Comparison of ENCODE assay signal across 8 mouse cellular contexts in the genomic region with DNA sequence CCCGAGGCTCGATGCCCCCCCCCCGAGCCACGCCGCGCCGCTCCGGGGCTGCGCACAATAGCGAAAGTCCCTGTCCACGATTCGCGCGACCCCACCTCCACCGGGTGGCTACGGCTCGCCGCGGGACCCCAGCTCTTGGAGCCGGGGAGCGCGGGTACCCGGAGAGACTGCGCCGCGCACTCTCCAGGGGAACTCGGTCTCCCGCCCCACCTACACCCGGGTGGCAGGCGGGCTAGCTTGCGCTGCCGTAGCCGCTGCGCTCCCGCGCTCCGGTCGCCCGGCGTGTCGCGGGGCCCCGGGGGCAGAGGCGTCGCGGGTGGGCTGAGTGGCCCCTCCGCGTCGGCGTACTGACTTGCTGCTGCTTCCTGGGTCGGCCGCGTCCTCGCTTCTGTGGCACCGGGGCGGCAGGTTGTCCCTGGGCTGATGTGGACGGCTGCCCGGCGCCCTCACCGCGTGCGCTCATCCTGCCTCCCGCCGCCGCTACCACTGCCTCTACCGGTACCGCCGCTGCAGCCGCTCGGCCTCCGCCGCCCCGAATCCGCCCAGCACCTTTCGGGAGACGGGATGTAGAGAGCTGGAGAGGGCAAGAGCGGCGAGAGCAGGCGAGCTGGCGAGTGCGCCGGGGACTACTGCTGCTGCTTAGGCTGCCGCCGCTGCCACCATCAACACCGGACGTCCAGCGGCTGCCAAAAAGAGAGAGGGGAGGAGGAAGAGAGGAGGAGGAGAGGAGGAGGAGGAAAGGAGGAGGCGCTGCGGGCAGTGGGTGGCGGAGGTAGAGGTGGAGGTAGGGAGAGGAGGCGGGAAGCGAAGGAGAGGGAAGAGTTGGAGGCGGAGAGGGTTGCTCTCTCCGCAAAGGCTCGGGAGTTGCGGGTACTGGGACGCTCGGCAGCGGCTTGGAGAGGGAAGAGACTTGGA. TPM values are rescaled to one million over a fixed set of nuclear protein-coding genes. Genes with fewer than 3 reads are reported as not detected.
A peak's percentile ranks its signal among the peaks of the same experiment; 100 is the strongest.
DNase-seq lines count a peak whose midpoint lies in the region; ATAC-seq and TF ChIP-seq lines count a peak whose summit lies in the region.

A gene (minus strand): TSS at position 869 of the 915 bp plus-strand sequence.

- TF ChIP-seq CTCF in testis, adult 2 months (IDR thresholded peaks at IDR 0.05; ENCODE audit: control insufficient read depth, insufficient read depth, insufficient replicate concordance, low read depth, low read length), result no peak

- no peak for DNase-seq in testis, postnatal 14 days (ENCODE audit: low spot score)
- DNase-seq in limb, embryonic 10.5 days (ENCODE audit: low spot score), result peak; percentile 85
- peak; percentile 38 for DNase-seq in mesoderm, embryonic 11.5 days (ENCODE audit: low read depth, low spot score)
- DNase-seq in urinary bladder, postnatal 36 days (ENCODE audit: low spot score in 2 of 2), result peak; percentile 3 to 7

- H3K4me2 ChIP-seq in heart, embryonic 16.5 days (ENCODE audit: low read depth, low read length), result peak within 1 kb of the TSS; percentile 100

- H3K9ac ChIP-seq in heart, embryonic 16.5 days (ENCODE audit: low read length), result peak within 1 kb of the TSS; percentile 79

- H3K9me3 ChIP-seq in heart, embryonic 16.5 days (replicated peaks; ENCODE audit: control insufficient read depth, low read length), result no peaks in the 10 kb centered on the region
- H3K9me3 ChIP-seq in limb, embryonic 10.5 days (replicated peaks), result no peaks in the 10 kb centered on the region

- peak; percentile 9 for ATAC-seq in common myeloid progenitor, adult 5-6 weeks (replicated peaks; ENCODE audit: low read depth, poor library complexity, severe bottlenecking)
- peak; percentile 38 for ATAC-seq in heart, embryonic 16.5 days (replicated peaks; ENCODE audit: extremely low read depth, insufficient read depth, low FRiP score)
- ATAC-seq in inflammation-experienced regulatory T-cells, adult 6 months, result no peak

- no peak for TF ChIP-seq POLR2A in testis, adult 2 months (IDR thresholded peaks at IDR 0.05; ENCODE audit: control insufficient read depth, low read depth, low read length)

- H3K4me1 ChIP-seq in testis, adult 2 months (ENCODE audit: control insufficient read depth, insufficient read depth, low read length), result peaks cover 24% of the 10 kb centered on the region
- H3K4me1 ChIP-seq in heart, embryonic 16.5 days (ENCODE audit: control insufficient read depth, insufficient read depth, low read length), result peaks cover 4% of the 10 kb centered on the region; the same call in 1 of the 2 replicates
- H3K4me1 ChIP-seq in limb, embryonic 10.5 days, result peaks cover 50% of the 10 kb centered on the region

- no peaks in the 10 kb centered on the region for H3K36me3 ChIP-seq in testis, adult 2 months (ENCODE audit: control insufficient read depth, insufficient read depth, low read length)
- no peaks in the 10 kb centered on the region for H3K36me3 ChIP-seq in heart, embryonic 16.5 days (ENCODE audit: control insufficient read depth, insufficient read depth)
- peaks cover 23% of the 10 kb centered on the region for H3K36me3 ChIP-seq in limb, embryonic 10.5 days

- H3K4me3 ChIP-seq in testis, adult 2 months (ENCODE audit: control insufficient read depth, low read depth, low read length), result peak within 1 kb of the TSS; percentile 25
- H3K4me3 ChIP-seq in heart, embryonic 16.5 days (ENCODE audit: low read length), result peak within 1 kb of the TSS; percentile 69
- peak within 1 kb of the TSS; percentile 100 for H3K4me3 ChIP-seq in limb, embryonic 10.5 days

- WGBS in heart, embryonic 16.5 days, result under 1% methylated on average over 99 of the region's 99 CpGs
- WGBS in limb, embryonic 10.5 days, result under 1% methylated on average over 99 of the region's 99 CpGs

- peaks cover 6% of the 10 kb centered on the region; the same call in 1 of the 2 replicates for H3K27me3 ChIP-seq in testis, adult 2 months (ENCODE audit: control insufficient read depth, insufficient read depth, low read length)
- no peaks in the 10 kb centered on the region for H3K27me3 ChIP-seq in heart, embryonic 16.5 days (ENCODE audit: control insufficient read depth, insufficient read depth, low read length)
- H3K27me3 ChIP-seq in limb, embryonic 10.5 days (ENCODE audit: low read depth, poor library complexity, severe bottlenecking), result no peaks in the 10 kb centered on the region

- no peak within 1 kb of the TSS for H3K27ac ChIP-seq in testis, adult 2 months (ENCODE audit: control insufficient read depth, insufficient read depth, low read depth, low read length)
- H3K27ac ChIP-seq in heart, embryonic 16.5 days (ENCODE audit: low read length), result peak within 1 kb of the TSS; percentile 52
- H3K27ac ChIP-seq in limb, embryonic 10.5 days, result peak within 1 kb of the TSS; percentile 100

RNA-seq across cellular contexts. Expression of the gene that starts here (rescaled TPM):
- 0.26 and 0.42 TPM in 2 replicates for polyA plus RNA-seq in testis, adult 2 months (2012; rRNA removed)
- total RNA-seq in common myeloid progenitor, adult 5-6 weeks (2017), result 6.1 and 7.0 TPM in 2 replicates
- 1.8 and 2.2 TPM in 2 replicates for polyA plus RNA-seq in heart, embryonic 16.5 days (2015; fragmentation: Nextera tagmentation; extraction: Ambion mirVana)
- 129 and 160 TPM in 2 replicates for polyA plus RNA-seq in limb, embryonic 10.5 days (2016; fragmentation: Nextera tagmentation; extraction: Ambion mirVana)
- under 1 TPM in 2 of 3 experiments, not detected in 1; 0.16 to 0.59 TPM for polyA plus RNA-seq in inflammation-experienced regulatory T-cells, adult 6 months (2017; shearing (Covaris generic))

Comparison
In these comparisons a context has a peak if more than half of its experiments do, and no peak if none do; other contexts are left out.
1. RNA of the gene that starts here (polyA plus RNA-seq): 129 to 160 TPM in limb, embryonic 10.5 days; 1.8 to 2.2 TPM in heart, embryonic 16.5 days, 0.26 to 0.42 TPM in testis, adult 2 months and 0.16 to 0.59 TPM in inflammation-experienced regulatory T-cells, adult 6 months; every median in the first group is over 10 times any median in the second.
2. H3K4me3 ChIP-seq: peak in every context shown above with its lines; median percentile 100 in limb, embryonic 10.5 days; 69 in heart, embryonic 16.5 days; 25 in testis, adult 2 months.